Mouse (Mus musculus): Measurements from ENCODE around the gene Camkk2.

DNA sequence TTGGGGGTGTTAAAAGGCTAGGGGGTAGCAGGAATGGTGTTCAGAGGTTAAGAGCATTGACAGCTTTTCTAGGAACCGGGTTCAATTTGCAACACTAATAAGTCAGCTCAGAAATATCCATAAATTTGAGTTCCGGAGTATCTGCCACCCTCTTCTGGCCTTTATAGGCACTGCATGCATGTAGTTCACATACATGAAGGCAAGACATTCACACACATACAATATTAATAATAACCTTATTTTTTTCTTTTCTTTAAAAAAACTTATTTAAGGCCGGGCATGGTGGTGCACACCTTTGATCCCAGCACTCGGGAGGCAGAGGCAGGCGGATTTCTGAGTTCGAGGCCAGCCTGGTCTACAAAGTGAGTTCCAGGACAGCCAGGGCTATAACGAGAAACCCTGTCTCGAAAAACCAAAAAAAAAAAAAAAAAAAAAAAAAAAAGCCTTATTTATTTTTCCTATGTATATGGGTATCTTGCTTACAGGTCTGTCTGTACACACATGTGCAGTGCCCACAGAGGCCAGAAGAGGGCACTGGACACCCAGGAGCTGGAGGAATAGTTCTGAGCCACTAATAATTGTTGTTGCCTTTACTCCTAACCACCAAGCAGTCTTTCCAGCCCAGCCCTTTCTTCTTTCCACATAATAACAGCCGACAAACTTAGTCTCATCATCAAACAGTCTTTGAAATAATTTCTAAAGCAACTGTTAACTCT, 32.3 kb upstream of the Camkk2 start:
- TF ChIP-seq CTCF (IDR thresholded peaks at IDR 0.05; ENCODE audit: extremely low read depth, insufficient read depth, insufficient read length, insufficient replicate concordance) (peak; percentile 88; the same call in 1 of the 2 replicates), POLR2A (IDR thresholded peaks at IDR 0.05; ENCODE audit: low read depth, low read length) (no peak)
